Mouse (Mus musculus) olfactory bulb, adult 2 months (tissue): ENCODE results near the gene Gpatch2.

Source experiments
- CTCF ChIP-seq: fragments of 200-500 bp; IDR thresholded peaks from 2 replicates; pipeline ENCODE4 v1.5.1; 2012; ENCODE audit warnings: low read depth, mild to moderate bottlenecking, low read length, moderate library complexity; ENCODE audit not compliant: insufficient read depth
- POLR2A ChIP-seq: fragments of 200-500 bp; IDR thresholded peaks from 2 replicates; pipeline ENCODE4 v1.6.1; 2012; ENCODE audit warnings: mild to moderate bottlenecking, low read depth, low read length, moderate library complexity; ENCODE audit not compliant: insufficient read depth

DNA sequence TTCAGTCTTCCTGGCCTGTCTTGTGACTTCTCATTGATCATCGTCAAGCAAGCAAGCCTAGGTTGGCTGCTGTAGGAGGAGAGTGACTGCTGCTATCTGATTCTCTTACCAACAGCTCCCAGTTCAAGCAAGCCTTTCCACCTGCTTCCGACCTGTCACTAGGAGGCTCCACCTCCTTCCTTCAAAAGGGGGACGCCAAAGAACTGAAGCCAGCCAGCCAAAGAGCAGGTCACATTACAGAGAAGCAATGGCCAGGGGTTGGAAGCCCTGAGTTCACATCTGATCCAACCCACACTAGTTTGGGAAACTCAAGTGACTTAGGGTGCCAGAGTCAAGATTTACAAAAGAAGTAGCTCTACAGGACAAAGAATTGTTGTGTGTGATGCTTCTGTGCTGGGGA is 144.9 kb downstream of the Gpatch2 start:
- TF ChIP-seq CTCF: no peak
- no peak for TF ChIP-seq POLR2A
